Mouse (Mus musculus) inflammation-experienced regulatory T-cells, adult 6 months (primary cell): Measurements from ENCODE around the gene Ankib1. TPM values are rescaled to one million over a fixed set of nuclear protein-coding genes. Genes with fewer than 3 reads are reported as not detected.
"Not testable (repeated sequence)": the region's sequence is repeated elsewhere in the genome, so short reads cannot be mapped to it uniquely, and the experiment has no call there.

Experiments
- ATAC-seq: one replicate; pipeline ENCODE4 v1.8.0; 2017
- polyA plus RNA-seq, 3 experiments: library from polyadenylated mRNA; unstranded; fragments of 100-300 nt; shearing (Covaris generic); gene quantifications; one replicate each; pipeline ENCODE4 v1.2.1; 2017

The Ankib1 gene
- 10 to 100 TPM; 17.5 to 19.5 (median 18.8) TPM for polyA plus RNA-seq

GRCm38 (mm10) chr5:3802433-3803291 is at the start of gene Ankib1, which contains the start of gene Krit1:
TSS of gene Ankib1 (minus strand) at chr5:3802925.
TSS of gene Krit1 (plus strand) at chr5:3803184.
- ATAC-seq, result peak; percentile 79

GRCm38 (mm10) chr5:3845026-3845425 is 42.3 kb upstream of the Ankib1 start, which contains the start of gene Lrrd1:
TSS of gene Lrrd1 (plus strand) at chr5:3845173.
- no peak for ATAC-seq

- ATAC-seq, result no peak
Observed at GRCm38 (mm10) chr5:3834107-3834506, 31.4 kb upstream of the Ankib1 start.

GRCm38 (mm10) chr5:3808472-3808871 is 5.7 kb upstream of the Ankib1 start:
- ATAC-seq, result no peak

GRCm38 (mm10) chr5:3803292-3804165 is 804 bp upstream of the Ankib1 start:
- peak; percentile 53 for ATAC-seq

- ATAC-seq, result peak; percentile 4
Observed at GRCm38 (mm10) chr5:3801672-3802432, 873 bp downstream of the Ankib1 start.

GRCm38 (mm10) chr5:3800881-3801280 is 1.8 kb downstream of the Ankib1 start:
- peak; percentile 25 for ATAC-seq

GRCm38 (mm10) chr5:3800041-3800440 is 2.7 kb downstream of the Ankib1 start:
- no peak for ATAC-seq

GRCm38 (mm10) chr5:3798656-3799055 is 4.1 kb downstream of the Ankib1 start:
- not testable (repeated sequence) for ATAC-seq

- ATAC-seq, result not testable (repeated sequence)
Observed at GRCm38 (mm10) chr5:3797101-3797500, 5.6 kb downstream of the Ankib1 start.

GRCm38 (mm10) chr5:3791048-3791447 is 11.7 kb downstream of the Ankib1 start:
- ATAC-seq, result no peak

GRCm38 (mm10) chr5:3787548-3787947 is 15.2 kb downstream of the Ankib1 start:
- no peak for ATAC-seq

GRCm38 (mm10) chr5:3784751-3785496 is 17.8 kb downstream of the Ankib1 start:
- ATAC-seq, result no peak

- ATAC-seq, result no peak
Observed at GRCm38 (mm10) chr5:3783947-3784681, 18.6 kb downstream of the Ankib1 start.

GRCm38 (mm10) chr5:3782670-3783069 is 20.1 kb downstream of the Ankib1 start:
- ATAC-seq, result peak; percentile 78

GRCm38 (mm10) chr5:3772017-3772416 is 30.7 kb downstream of the Ankib1 start:
- ATAC-seq, result peak; percentile 10

- ATAC-seq, result no peak
Observed at GRCm38 (mm10) chr5:3771512-3771911, 31.2 kb downstream of the Ankib1 start.

GRCm38 (mm10) chr5:3750536-3750935 is 52.2 kb downstream of the Ankib1 start:
- ATAC-seq, result not testable (repeated sequence)

GRCm38 (mm10) chr5:3732846-3733245 is 69.9 kb downstream of the Ankib1 start:
- not testable (repeated sequence) for ATAC-seq

- ATAC-seq, result no peak
Observed at GRCm38 (mm10) chr5:3728820-3729219, 73.9 kb downstream of the Ankib1 start.

GRCm38 (mm10) chr5:3725491-3725890 is 77.2 kb downstream of the Ankib1 start:
- no peak for ATAC-seq
